Mouse (Mus musculus): ENCODE measurements around the gene Frmd3. TPM values are rescaled to one million over a fixed set of nuclear protein-coding genes. Genes with fewer than 3 reads are reported as not detected.
"Not testable (repeated sequence)": the region's sequence is repeated elsewhere in the genome, so short reads cannot be mapped to it uniquely, and the experiment has no call there.

The Frmd3 gene
- polyA plus RNA-seq, 1 experiment from 2014 or later: 0.53 TPM

DNA sequence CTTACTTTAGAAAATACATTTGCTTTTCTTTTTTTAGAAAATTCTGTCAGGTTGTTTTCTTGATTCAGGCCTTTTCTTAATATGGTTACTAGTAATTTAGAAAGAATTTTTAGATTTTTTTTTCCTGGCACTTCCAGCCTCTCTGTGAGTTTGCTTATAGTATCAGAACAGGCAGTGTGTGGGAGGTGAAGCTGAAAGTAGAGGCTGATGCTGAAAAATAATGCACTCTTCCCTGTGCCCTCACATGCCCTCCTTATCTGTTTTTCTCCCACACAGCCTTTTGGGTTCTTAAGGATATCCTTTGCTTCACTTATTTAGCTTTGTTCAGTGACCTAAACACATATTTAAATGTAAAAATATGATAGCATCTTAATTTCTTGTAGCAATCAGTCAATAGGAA lies 30.0 kb downstream of the Frmd3 start:
- Histone ChIP-seq H3K4me2 (replicated peaks; ENCODE audit: low read depth) (no peak overlapping the region), H3K27me3 (replicated peaks; ENCODE audit: control insufficient read depth, insufficient read depth, low read length) (no peaks in the 10 kb centered on the region), H3K9ac (ENCODE audit: low read depth, low read length) (no peak overlapping the region), H3K4me1 (replicated peaks; ENCODE audit: control insufficient read depth, insufficient read depth, low read length) (no peaks in the 10 kb centered on the region), H3K36me3 (ENCODE audit: control insufficient read depth, insufficient read depth) (no peaks in the 10 kb centered on the region), H3K27ac (ENCODE audit: low read depth, low read length) (no peak overlapping the region), H3K9me3 (ENCODE audit: control insufficient read depth) (no peaks in the 10 kb centered on the region), H3K4me3 (ENCODE audit: low read depth, low read length) (no peak overlapping the region)
- no peak for ATAC-seq
- TF ChIP-seq CTCF (IDR thresholded peaks at IDR 0.05; ENCODE audit: low read depth): no peak

DNA sequence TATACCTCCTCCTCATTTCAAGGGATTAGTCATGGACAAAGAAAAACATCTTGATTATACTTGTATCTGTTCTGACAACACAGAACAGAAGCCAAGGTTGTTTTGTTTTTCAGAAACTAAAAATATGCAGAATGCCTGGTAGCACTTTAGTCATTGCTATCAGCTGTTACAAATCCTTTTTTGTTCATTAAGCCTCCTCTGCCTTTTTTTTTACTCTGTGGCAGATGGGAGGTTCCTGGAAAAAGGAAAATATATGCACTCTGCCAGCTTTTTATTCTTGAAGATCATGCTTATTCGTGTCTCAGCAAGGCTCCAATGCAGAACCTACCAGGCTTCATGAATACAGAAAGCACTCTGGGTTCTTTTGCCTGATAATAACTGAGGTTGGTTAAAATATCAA lies 38.5 kb downstream of the Frmd3 start:
- WGBS: 56% methylated on average over 1 of the region's 1 CpGs
- no peak for TF ChIP-seq CTCF (IDR thresholded peaks at IDR 0.05; ENCODE audit: low read depth)
- H3K27ac ChIP-seq (ENCODE audit: low read depth, low read length): no peak overlapping the region
- no peaks in the 10 kb centered on the region for H3K36me3 ChIP-seq (ENCODE audit: control insufficient read depth, insufficient read depth)
- no peak overlapping the region for H3K4me3 ChIP-seq (ENCODE audit: low read depth, low read length)
- no peak overlapping the region for H3K9ac ChIP-seq (ENCODE audit: low read depth, low read length)
- no peaks in the 10 kb centered on the region for H3K4me1 ChIP-seq (replicated peaks; ENCODE audit: control insufficient read depth, insufficient read depth, low read length)
- H3K9me3 ChIP-seq (ENCODE audit: control insufficient read depth): no peaks in the 10 kb centered on the region
- H3K4me2 ChIP-seq (replicated peaks; ENCODE audit: low read depth): no peak overlapping the region
- H3K27me3 ChIP-seq (replicated peaks; ENCODE audit: control insufficient read depth, insufficient read depth, low read length): no peaks in the 10 kb centered on the region
- ATAC-seq: no peak

DNA sequence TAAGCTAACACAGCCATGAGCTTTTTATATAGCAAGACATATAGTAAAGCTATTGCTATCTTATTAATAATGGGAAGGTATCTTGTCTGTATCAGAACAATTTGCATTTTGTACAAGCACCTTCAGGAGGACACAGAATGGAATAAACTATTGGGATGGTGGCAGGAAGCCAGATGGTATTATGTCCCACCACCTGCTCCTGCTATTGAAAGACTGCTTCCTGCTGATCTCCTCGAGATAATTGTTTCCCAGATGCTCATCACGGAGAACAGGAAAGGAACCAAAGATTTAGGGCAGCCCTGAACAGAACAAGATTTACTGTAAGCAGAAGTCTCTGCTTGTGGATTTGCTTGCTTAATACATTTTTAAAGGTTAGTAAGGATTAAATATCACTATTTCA lies 63.5 kb downstream of the Frmd3 start:
- Histone ChIP-seq H3K4me1 (replicated peaks; ENCODE audit: control insufficient read depth, insufficient read depth, low read length) (no peaks in the 10 kb centered on the region), H3K9me3 (ENCODE audit: control insufficient read depth) (no peaks in the 10 kb centered on the region), H3K27me3 (replicated peaks; ENCODE audit: control insufficient read depth, insufficient read depth, low read length) (no peaks in the 10 kb centered on the region), H3K4me3 (ENCODE audit: low read depth, low read length) (no peak overlapping the region), H3K27ac (ENCODE audit: low read depth, low read length) (no peak overlapping the region), H3K36me3 (ENCODE audit: control insufficient read depth, insufficient read depth) (no peaks in the 10 kb centered on the region), H3K9ac (ENCODE audit: low read depth, low read length) (no peak overlapping the region), H3K4me2 (replicated peaks; ENCODE audit: low read depth) (no peak overlapping the region)
- no peak for ATAC-seq
- TF ChIP-seq CTCF (IDR thresholded peaks at IDR 0.05; ENCODE audit: low read depth): no peak
- WGBS: 29% methylated on average over 2 of the region's 2 CpGs

DNA sequence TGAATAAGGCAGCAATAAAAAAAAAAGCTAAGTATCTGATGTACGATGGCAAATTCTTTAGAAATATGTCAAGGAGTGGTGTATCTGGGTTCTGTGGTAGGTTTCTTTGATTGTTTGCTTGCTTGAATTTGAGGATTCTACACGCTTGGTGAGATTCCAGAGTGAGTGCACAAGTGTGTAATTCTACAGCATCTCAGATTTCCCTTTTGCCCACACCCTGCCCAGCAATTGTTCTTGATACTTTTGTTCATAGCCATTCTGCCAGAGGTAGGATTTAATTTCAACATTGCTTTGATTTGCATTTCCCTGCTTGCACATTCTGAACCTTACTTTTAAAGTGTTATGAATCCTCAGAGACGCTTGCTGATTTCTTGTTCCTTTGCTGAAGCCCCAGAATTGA lies 97.6 kb downstream of the Frmd3 start:
- Histone ChIP-seq H3K27me3 (replicated peaks; ENCODE audit: control insufficient read depth, insufficient read depth, low read length) (no peaks in the 10 kb centered on the region), H3K9me3 (ENCODE audit: control insufficient read depth) (no peaks in the 10 kb centered on the region), H3K9ac (ENCODE audit: low read depth, low read length) (no peak overlapping the region), H3K4me2 (replicated peaks; ENCODE audit: low read depth) (no peak overlapping the region), H3K27ac (ENCODE audit: low read depth, low read length) (no peak overlapping the region), H3K4me1 (replicated peaks; ENCODE audit: control insufficient read depth, insufficient read depth, low read length) (no peaks in the 10 kb centered on the region), H3K4me3 (ENCODE audit: low read depth, low read length) (no peak overlapping the region), H3K36me3 (ENCODE audit: control insufficient read depth, insufficient read depth) (no peaks in the 10 kb centered on the region)
- no peak for TF ChIP-seq CTCF (IDR thresholded peaks at IDR 0.05; ENCODE audit: low read depth)
- 80% methylated on average over 3 of the region's 3 CpGs for WGBS
- ATAC-seq: no peak

DNA sequence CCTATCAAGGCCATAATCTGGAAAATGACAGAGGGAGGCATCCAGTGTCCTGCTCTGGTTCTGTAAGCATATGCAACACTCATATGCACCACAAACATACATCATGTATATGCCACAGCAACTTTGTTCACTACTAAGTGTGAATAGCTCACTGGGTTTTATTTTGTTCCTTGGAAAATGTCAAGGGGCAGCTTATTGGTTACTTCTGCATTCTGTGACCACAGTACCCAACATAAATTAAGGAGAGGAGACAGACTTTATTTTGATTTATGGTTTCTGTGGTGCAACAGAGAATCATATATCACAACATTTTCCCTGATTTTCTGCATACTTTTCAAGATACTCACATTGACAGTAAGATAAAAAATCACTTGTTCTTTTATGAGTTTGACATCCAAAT lies 178.3 kb downstream of the Frmd3 start:
- H3K36me3 ChIP-seq (ENCODE audit: control insufficient read depth, insufficient read depth): no peaks in the 10 kb centered on the region
- TF ChIP-seq CTCF (IDR thresholded peaks at IDR 0.05; ENCODE audit: low read depth): no peak
- H3K9me3 ChIP-seq (ENCODE audit: control insufficient read depth): no peaks in the 10 kb centered on the region
- H3K4me2 ChIP-seq (replicated peaks; ENCODE audit: low read depth): no peak overlapping the region
- H3K27ac ChIP-seq (ENCODE audit: low read depth, low read length): no peak overlapping the region
- no peak overlapping the region for H3K4me3 ChIP-seq (ENCODE audit: low read depth, low read length)
- H3K4me1 ChIP-seq (replicated peaks; ENCODE audit: control insufficient read depth, insufficient read depth, low read length): no peaks in the 10 kb centered on the region
- H3K9ac ChIP-seq (ENCODE audit: low read depth, low read length): no peak overlapping the region
- H3K27me3 ChIP-seq (replicated peaks; ENCODE audit: control insufficient read depth, insufficient read depth, low read length): no peaks in the 10 kb centered on the region
- no peak for ATAC-seq

DNA sequence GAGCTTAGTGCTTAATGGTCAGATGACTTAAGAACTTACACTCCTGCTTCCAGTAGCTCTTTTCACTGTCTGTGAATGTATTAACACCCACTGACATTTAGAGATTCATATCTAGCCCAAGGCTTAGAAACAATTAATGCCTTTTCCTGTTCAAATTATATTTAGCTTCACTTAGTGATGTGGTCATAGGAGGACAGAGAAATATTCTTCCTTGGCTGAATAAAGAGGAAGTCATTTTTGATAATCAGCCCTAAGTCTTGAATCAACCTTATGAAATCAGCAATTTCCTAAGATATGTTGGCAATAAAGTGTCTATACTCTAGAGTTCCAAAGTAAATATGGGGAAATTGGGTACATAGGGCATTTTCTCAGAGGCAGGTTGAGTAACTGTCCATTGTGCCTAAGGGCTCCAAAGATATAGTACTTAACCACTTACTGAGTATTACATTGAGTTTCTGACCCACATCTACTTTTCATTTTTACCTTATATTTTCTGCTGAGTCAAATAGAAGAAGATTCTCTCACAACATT lies 188.1 kb downstream of the Frmd3 start:
- no peak overlapping the region for H3K4me2 ChIP-seq (replicated peaks; ENCODE audit: low read depth)
- no peak for ATAC-seq
- TF ChIP-seq CTCF (IDR thresholded peaks at IDR 0.05; ENCODE audit: low read depth): no peak

DNA sequence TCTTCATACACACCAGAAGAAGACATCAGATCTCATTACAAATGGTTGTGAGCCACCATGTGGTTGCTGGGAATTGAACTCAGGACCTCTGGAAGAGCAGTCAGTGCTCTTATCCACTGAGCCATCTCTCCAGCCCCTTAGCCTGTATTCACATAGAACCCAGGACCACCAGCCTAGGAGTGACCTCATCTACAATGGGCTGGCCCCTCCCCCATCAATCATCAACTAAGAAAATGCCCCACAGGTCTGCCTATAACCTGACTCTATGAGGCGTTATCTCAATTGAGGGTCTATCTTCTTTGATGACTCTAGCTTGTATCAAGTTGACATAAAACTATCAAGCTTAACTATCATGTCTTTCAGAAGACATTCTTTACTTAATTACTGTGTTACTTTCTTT lies 208.5 kb downstream of the Frmd3 start:
- 80% methylated on average over 1 of the region's 1 CpGs for WGBS
- H3K9me3 ChIP-seq (ENCODE audit: control insufficient read depth); H3K4me1 ChIP-seq (replicated peaks; ENCODE audit: control insufficient read depth, insufficient read depth, low read length); ATAC-seq; H3K27ac ChIP-seq (ENCODE audit: low read depth, low read length); H3K4me3 ChIP-seq (ENCODE audit: low read depth, low read length); H3K9ac ChIP-seq (ENCODE audit: low read depth, low read length); H3K36me3 ChIP-seq (ENCODE audit: control insufficient read depth, insufficient read depth); H3K4me2 ChIP-seq (replicated peaks; ENCODE audit: low read depth); H3K27me3 ChIP-seq (replicated peaks; ENCODE audit: control insufficient read depth, insufficient read depth, low read length): not testable (repeated sequence)

More for the DNA sequence above, 188.1 kb downstream of the Frmd3 start:
- no peak overlapping the region for H3K27ac ChIP-seq (ENCODE audit: low read depth, low read length)
- no peaks in the 10 kb centered on the region for H3K27me3 ChIP-seq (replicated peaks; ENCODE audit: control insufficient read depth, insufficient read depth, low read length)
- no peak overlapping the region for H3K9ac ChIP-seq (ENCODE audit: low read depth, low read length)
- no peaks in the 10 kb centered on the region for H3K36me3 ChIP-seq (ENCODE audit: control insufficient read depth, insufficient read depth)
- no peaks in the 10 kb centered on the region for H3K4me1 ChIP-seq (replicated peaks; ENCODE audit: control insufficient read depth, insufficient read depth, low read length)
- no peak overlapping the region for H3K4me3 ChIP-seq (ENCODE audit: low read depth, low read length)
- H3K9me3 ChIP-seq (ENCODE audit: control insufficient read depth): no peaks in the 10 kb centered on the region

All from intestine, postnatal 0 days (tissue).